Mouse (Mus musculus) embryonic facial prominence, embryonic 15.5 days (tissue): ENCODE data around the gene Pcbp3. TPM values are rescaled to one million over a fixed set of nuclear protein-coding genes. Genes with fewer than 3 reads are reported as not detected.
A peak's percentile ranks its signal among the peaks of the same experiment; 100 is the strongest.

Source experiments
- ATAC-seq: fragments of 200-750 bp; cut with Nextera tagmentation; 2 replicates; pipeline ENCODE4 v1.8.0; 2017; ENCODE audit warnings: low read depth, moderate TSS enrichment; ENCODE audit not compliant: insufficient number of reproducible peaks, low FRiP score, low TSS enrichment
- H3K27ac ChIP-seq: fragments of 300-500 bp; sonication (generic); replicated peaks from 2 replicates; pipeline ENCODE4 v1.5.1; 2015; ENCODE audit warnings: mild to moderate bottlenecking, inconsistent platforms
- H3K27me3 ChIP-seq: fragments of 300-500 bp; sonication (generic); 2 replicates; pipeline ENCODE4 v1.6.1; 2015; ENCODE audit warnings: inconsistent platforms
- H3K36me3 ChIP-seq: fragments of 300-500 bp; sonication (generic); 2 replicates; pipeline ENCODE4 v1.6.1; 2015; ENCODE audit warnings: mild to moderate bottlenecking, inconsistent platforms
- H3K4me1 ChIP-seq: fragments of 300-500 bp; sonication (generic); 2 replicates; pipeline ENCODE4 v1.6.1; 2015; ENCODE audit warnings: inconsistent platforms
- H3K4me2 ChIP-seq: fragments of 300-500 bp; sonication (generic); replicated peaks from 2 replicates; pipeline ENCODE4 v1.6.1; 2015; ENCODE audit warnings: mild to moderate bottlenecking, inconsistent platforms
- H3K4me3 ChIP-seq: fragments of 300-500 bp; sonication (generic); replicated peaks from 2 replicates; pipeline ENCODE4 v1.5.1; 2015; ENCODE audit warnings: mild to moderate bottlenecking, inconsistent platforms
- H3K9ac ChIP-seq: fragments of 300-500 bp; sonication (generic); 2 replicates; pipeline ENCODE4 v1.6.1; 2015; ENCODE audit warnings: inconsistent platforms
- H3K9me3 ChIP-seq: fragments of 300-500 bp; sonication (generic); replicated peaks from 2 replicates; pipeline ENCODE4 v1.6.1; 2016; ENCODE audit warnings: inconsistent platforms
- WGBS: fragments of 180-500 bp; shearing (Covaris S2); methylation state at CpG from one replicate; pipeline ENCODE4 v1.1.7; 2015; 5-methylcytosine and 5-hydroxymethylcytosine counted together
- polyA plus RNA-seq: library from polyadenylated mRNA; unstranded; fragments of >200 nt; fragmentation: Nextera tagmentation; extraction: Ambion mirVana; gene quantifications from 2 replicates; pipeline ENCODE4 v1.2.1, GENCODE M21; 2015

Gene Pcbp3
- 26.8 and 27.7 TPM in 2 replicates for polyA plus RNA-seq

- H3K27ac ChIP-seq: 0 out of 2 replicates have a peak within 1 kb of the TSS, but pooled peaks have one; percentile 24
- peak; percentile 97 for ATAC-seq
Measured at GRCm38 (mm10) chr10:76961790-76962489, at the start of gene Pcbp3. Gene Pcbp3 (minus strand): TSS chr10:76961887.

GRCm38 (mm10) chr10:77008698-77009097 lies 47.0 kb upstream of the Pcbp3 start:
- Histone ChIP-seq H3K36me3 (no peaks in the 10 kb centered on the region), H3K27me3 (no peaks in the 10 kb centered on the region), H3K4me2 (no peak overlapping the region), H3K4me3 (no peak overlapping the region), H3K9ac (no peak overlapping the region), H3K4me1 (peaks cover 11% of the 10 kb centered on the region), H3K27ac (no peak overlapping the region), H3K9me3 (no peaks in the 10 kb centered on the region)
- WGBS: 86% methylated on average over 2 of the region's 3 CpGs
- no peak for ATAC-seq

More at GRCm38 (mm10) chr10:76961790-76962489, at the start of gene Pcbp3:
- H3K27me3 ChIP-seq: no peaks in the 10 kb centered on the region
- WGBS: 2% methylated on average over 62 of the region's 62 CpGs
- peak within 1 kb of the TSS; percentile 66 for H3K4me3 ChIP-seq
- H3K9me3 ChIP-seq: no peaks in the 10 kb centered on the region
- H3K36me3 ChIP-seq: no peaks in the 10 kb centered on the region
- peak within 1 kb of the TSS; percentile 71 for H3K9ac ChIP-seq
- peak within 1 kb of the TSS; percentile 99 for H3K4me2 ChIP-seq
- H3K4me1 ChIP-seq: peaks cover 49% of the 10 kb centered on the region

GRCm38 (mm10) chr10:77008109-77008561 lies 46.4 kb upstream of the Pcbp3 start:
- ATAC-seq: no peak
- no peak overlapping the region for H3K4me3 ChIP-seq
- no peaks in the 10 kb centered on the region for H3K27me3 ChIP-seq
- no peaks in the 10 kb centered on the region for H3K9me3 ChIP-seq
- WGBS: 20% methylated on average over 9 of the region's 9 CpGs
- H3K4me1 ChIP-seq: peaks cover 11% of the 10 kb centered on the region
- no peaks in the 10 kb centered on the region for H3K36me3 ChIP-seq
- no peak overlapping the region for H3K4me2 ChIP-seq
- no peak overlapping the region for H3K9ac ChIP-seq
- H3K27ac ChIP-seq: no peak overlapping the region

GRCm38 (mm10) chr10:77007433-77008108 lies 45.9 kb upstream of the Pcbp3 start:
- H3K27me3 ChIP-seq: no peaks in the 10 kb centered on the region
- H3K9me3 ChIP-seq: no peaks in the 10 kb centered on the region
- no peak overlapping the region for H3K4me2 ChIP-seq
- no peak for ATAC-seq
- no peaks in the 10 kb centered on the region for H3K36me3 ChIP-seq
- no peak overlapping the region for H3K4me3 ChIP-seq
- H3K4me1 ChIP-seq: peaks cover 11% of the 10 kb centered on the region
- 33% methylated on average over 8 of the region's 8 CpGs for WGBS
- H3K9ac ChIP-seq: no peak overlapping the region
- H3K27ac ChIP-seq: no peak overlapping the region

GRCm38 (mm10) chr10:77004936-77005335 lies 43.2 kb upstream of the Pcbp3 start:
- no peak for ATAC-seq
- Histone ChIP-seq H3K4me2 (no peak overlapping the region), H3K4me1 (peaks cover 11% of the 10 kb centered on the region), H3K27ac (no peak overlapping the region), H3K9ac (no peak overlapping the region), H3K4me3 (no peak overlapping the region), H3K9me3 (no peaks in the 10 kb centered on the region), H3K27me3 (no peaks in the 10 kb centered on the region), H3K36me3 (no peaks in the 10 kb centered on the region)
- WGBS: 19% methylated on average over 7 of the region's 7 CpGs

- H3K4me2 ChIP-seq: no peak overlapping the region
- H3K9ac ChIP-seq: no peak overlapping the region
- no peaks in the 10 kb centered on the region; the same call in 1 of the 2 replicates for H3K9me3 ChIP-seq
- no peak; the same call in 1 of the 2 replicates for ATAC-seq
- no peak overlapping the region for H3K27ac ChIP-seq
- WGBS: 69% methylated on average over 17 of the region's 17 CpGs
- H3K4me3 ChIP-seq: no peak overlapping the region
- H3K36me3 ChIP-seq: no peaks in the 10 kb centered on the region
- H3K4me1 ChIP-seq: no peaks in the 10 kb centered on the region
- no peaks in the 10 kb centered on the region for H3K27me3 ChIP-seq
Measured at GRCm38 (mm10) chr10:76997759-76998513, 36.2 kb upstream of the Pcbp3 start.

GRCm38 (mm10) chr10:76992456-76992855 lies 30.8 kb upstream of the Pcbp3 start:
- no peaks in the 10 kb centered on the region for H3K36me3 ChIP-seq
- no peak overlapping the region for H3K4me2 ChIP-seq
- H3K4me3 ChIP-seq: no peak overlapping the region
- H3K4me1 ChIP-seq: no peaks in the 10 kb centered on the region
- WGBS: 59% methylated on average over 3 of the region's 3 CpGs
- H3K9ac ChIP-seq: no peak overlapping the region
- ATAC-seq: no peak
- no peaks in the 10 kb centered on the region; the same call in 1 of the 2 replicates for H3K9me3 ChIP-seq
- no peak overlapping the region for H3K27ac ChIP-seq
- no peaks in the 10 kb centered on the region for H3K27me3 ChIP-seq

GRCm38 (mm10) chr10:76988586-76988985 lies 26.9 kb upstream of the Pcbp3 start:
- WGBS: 89% methylated on average over 5 of the region's 5 CpGs
- Histone ChIP-seq H3K4me2 (no peak overlapping the region), H3K9me3 (no peaks in the 10 kb centered on the region), H3K36me3 (no peaks in the 10 kb centered on the region), H3K27ac (no peak overlapping the region), H3K9ac (no peak overlapping the region), H3K27me3 (no peaks in the 10 kb centered on the region), H3K4me3 (no peak overlapping the region), H3K4me1 (no peaks in the 10 kb centered on the region)
- ATAC-seq: no peak

- ATAC-seq: no peak
- no peak overlapping the region for H3K4me2 ChIP-seq
- H3K9me3 ChIP-seq: no peaks in the 10 kb centered on the region
- H3K36me3 ChIP-seq: no peaks in the 10 kb centered on the region
- no peak overlapping the region for H3K9ac ChIP-seq
- H3K4me3 ChIP-seq: no peak overlapping the region
- no peak overlapping the region for H3K27ac ChIP-seq
- WGBS: 25% methylated on average over 2 of the region's 2 CpGs
- no peaks in the 10 kb centered on the region for H3K27me3 ChIP-seq
- no peaks in the 10 kb centered on the region for H3K4me1 ChIP-seq
Measured at GRCm38 (mm10) chr10:76978042-76978441, 16.4 kb upstream of the Pcbp3 start.

GRCm38 (mm10) chr10:76976699-76977098 lies 15.0 kb upstream of the Pcbp3 start:
- no peaks in the 10 kb centered on the region for H3K4me1 ChIP-seq
- no peak overlapping the region for H3K4me2 ChIP-seq
- H3K9ac ChIP-seq: no peak overlapping the region
- no peak overlapping the region for H3K27ac ChIP-seq
- H3K36me3 ChIP-seq: no peaks in the 10 kb centered on the region
- H3K9me3 ChIP-seq: no peaks in the 10 kb centered on the region
- H3K27me3 ChIP-seq: no peaks in the 10 kb centered on the region
- WGBS: 14% methylated on average over 4 of the region's 4 CpGs
- ATAC-seq: no peak
- H3K4me3 ChIP-seq: no peak overlapping the region

- no peak overlapping the region for H3K27ac ChIP-seq
Measured at GRCm38 (mm10) chr10:76973797-76974436, 12.2 kb upstream of the Pcbp3 start.

More at GRCm38 (mm10) chr10:76973797-76974436, 12.2 kb upstream of the Pcbp3 start:
- WGBS: 11% methylated on average over 15 of the region's 15 CpGs
- H3K4me3 ChIP-seq: no peak overlapping the region
- H3K27me3 ChIP-seq: no peaks in the 10 kb centered on the region
- H3K36me3 ChIP-seq: no peaks in the 10 kb centered on the region
- H3K9ac ChIP-seq: no peak overlapping the region
- H3K4me1 ChIP-seq: no peaks in the 10 kb centered on the region
- H3K9me3 ChIP-seq: no peaks in the 10 kb centered on the region
- no peak for ATAC-seq
- peak overlapping the region; percentile 24; the same call in 1 of the 2 replicates for H3K4me2 ChIP-seq
